Comparison of ENCODE assay signal across 16 mouse cellular contexts in the genomic region with DNA sequence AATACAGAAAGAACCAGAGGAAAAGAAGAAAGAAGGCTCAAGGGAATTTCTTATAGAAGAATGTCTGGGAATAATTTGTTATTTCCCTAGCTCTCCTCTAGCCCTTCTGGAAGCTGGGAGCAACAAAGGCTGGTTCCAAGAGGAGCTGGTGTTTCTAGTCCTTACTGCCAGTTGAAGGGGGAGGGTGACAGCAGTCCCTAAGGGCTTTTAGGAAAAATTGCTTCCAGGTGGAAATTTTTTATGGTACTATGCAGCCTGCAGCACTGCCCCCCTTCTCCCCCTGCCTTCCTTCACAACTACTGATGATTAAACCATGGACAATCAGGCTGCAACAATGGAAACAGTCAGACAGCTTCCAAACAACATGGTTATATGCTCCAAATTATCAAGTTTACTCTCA.
"Had no signal": no experiment of that assay in that cellular context is flagged by ENCODE, and none has a peak within 500 bp of the region (broad histone marks: within the 10 kb centered on the region; RNA-seq: fewer than 3 reads in every experiment).

No protein-coding gene starts in this region.

- H3K27ac ChIP-seq: limb, embryonic 15.5 days; liver, embryonic 12.5 days; midbrain, embryonic 10.5 days; neural tube, embryonic 15.5 days; stomach, postnatal 0 days had no signal

- H3K4me2 ChIP-seq: limb, embryonic 15.5 days; liver, embryonic 12.5 days; lung, embryonic 14.5 days; neural tube, embryonic 15.5 days had no signal

- H3K9me3 ChIP-seq: limb, embryonic 15.5 days; liver, embryonic 12.5 days; midbrain, embryonic 10.5 days; neural tube, embryonic 15.5 days had no signal

- ATAC-seq: liver, embryonic 12.5 days had no signal

- H3K4me1 ChIP-seq: liver, embryonic 12.5 days; neural tube, embryonic 15.5 days had no signal

- H3K4me3 ChIP-seq: limb, embryonic 15.5 days; liver, embryonic 12.5 days; midbrain, embryonic 10.5 days; myocyte; neural tube, embryonic 15.5 days had no signal

- DNase-seq: kidney, adult 2 months; kidney, postnatal 36 days; layer of hippocampus, adult 9-11 months; lung, embryonic 14.5 days; lung, postnatal 10 days; lung, postnatal 4 days; midbrain, embryonic 14.5 days; right cerebral cortex, adult 18-20 months; right cerebral cortex, postnatal 25 days; thymus, postnatal 4 days had no signal

- H3K36me3 ChIP-seq: limb, embryonic 15.5 days; liver, embryonic 12.5 days; midbrain, embryonic 10.5 days; neural tube, embryonic 15.5 days had no signal

- H3K9ac ChIP-seq: limb, embryonic 15.5 days; liver, embryonic 12.5 days; lung, embryonic 14.5 days; neural tube, embryonic 15.5 days had no signal

- H3K27me3 ChIP-seq: limb, embryonic 15.5 days; liver, embryonic 12.5 days; neural tube, embryonic 15.5 days had no signal
